Mouse (Mus musculus) liver, postnatal 0 days (tissue): ENCODE measurements around the gene Khdc1b. TPM values are rescaled to one million over a fixed set of nuclear protein-coding genes. Genes with fewer than 3 reads are reported as not detected.
A peak's percentile ranks its signal among the peaks of the same experiment; 100 is the strongest.

Experiments used
- ATAC-seq: fragments of 200-750 bp; cut with Nextera tagmentation; 2 replicates; pipeline ENCODE4 v1.8.0; 2017; ENCODE audit warnings: mild to moderate bottlenecking, moderate library complexity
- DNase-seq: peaks from one replicate; pipeline ENCODE4 v3.0.0-alpha.2; 2016
- H3K27ac ChIP-seq: fragments of 300-500 bp; sonication (generic); 2 replicates; pipeline ENCODE4 v1.5.1; 2014; ENCODE audit warnings: antibody characterized with exemption, moderate library complexity, mild to moderate bottlenecking, low read depth
- H3K27me3 ChIP-seq: fragments of 300-500 bp; sonication (generic); 2 replicates; pipeline ENCODE4 v1.6.1; 2014; ENCODE audit warnings: low read length, control low read depth, mixed read lengths; ENCODE audit not compliant: insufficient read depth
- H3K36me3 ChIP-seq: fragments of 300-500 bp; sonication (generic); replicated peaks from 2 replicates; pipeline ENCODE4 v1.6.1; 2014; ENCODE audit warnings: mild to moderate bottlenecking, control low read depth, low read length, moderate library complexity, mixed read lengths; ENCODE audit not compliant: insufficient read depth
- H3K4me1 ChIP-seq: fragments of 300-500 bp; sonication (generic); 2 replicates; pipeline ENCODE4 v1.6.1; 2014; ENCODE audit warnings: antibody characterized with exemption, mild to moderate bottlenecking, control low read depth; ENCODE audit not compliant: insufficient read depth
- H3K4me2 ChIP-seq: fragments of 300-500 bp; sonication (generic); 2 replicates; pipeline ENCODE4 v1.6.1; 2014; ENCODE audit warnings: low read depth, mild to moderate bottlenecking, low read length, moderate library complexity, mixed read lengths
- H3K4me3 ChIP-seq: fragments of 300-500 bp; sonication (generic); 2 replicates; pipeline ENCODE4 v1.5.1; 2014; ENCODE audit warnings: low read depth, low read length
- H3K9ac ChIP-seq: fragments of 300-500 bp; sonication (generic); replicated peaks from 2 replicates; pipeline ENCODE4 v1.6.1; 2014; ENCODE audit warnings: mild to moderate bottlenecking, moderate library complexity
- H3K9me3 ChIP-seq: fragments of 300-500 bp; sonication (generic); 2 replicates; pipeline ENCODE4 v1.6.1; 2016; ENCODE audit warnings: mild to moderate bottlenecking, control low read depth, low read length, mixed read lengths
- CTCF ChIP-seq: sonication (generic); IDR thresholded peaks from 2 replicates; pipeline ENCODE4 v1.5.1; 2016; ENCODE audit warnings: antibody characterized with exemption, low read depth
- EP300 ChIP-seq: IDR thresholded peaks from 2 replicates; pipeline ENCODE4 v1.6.1; 2016; ENCODE audit warnings: antibody characterized with exemption, low read depth, mild to moderate bottlenecking
- WGBS: fragments of 180-500 bp; shearing (Covaris S2); extraction: QIAGEN DNeasy Blood & Tissue Kit; methylation state at CpG from one replicate; pipeline ENCODE4 v1.1.7; 2014; ENCODE audit not compliant: insufficient replicate concordance; 5-methylcytosine and 5-hydroxymethylcytosine counted together
- polyA plus RNA-seq: library from polyadenylated mRNA; unstranded; fragments of >200 nt; fragmentation: Nextera tagmentation; extraction: Ambion mirVana; gene quantifications from 2 replicates; pipeline ENCODE4 v1.2.1, GENCODE M21; 2015

Khdc1b gene
- polyA plus RNA-seq, 1 experiment from 2014 or later = not detected

DNA sequence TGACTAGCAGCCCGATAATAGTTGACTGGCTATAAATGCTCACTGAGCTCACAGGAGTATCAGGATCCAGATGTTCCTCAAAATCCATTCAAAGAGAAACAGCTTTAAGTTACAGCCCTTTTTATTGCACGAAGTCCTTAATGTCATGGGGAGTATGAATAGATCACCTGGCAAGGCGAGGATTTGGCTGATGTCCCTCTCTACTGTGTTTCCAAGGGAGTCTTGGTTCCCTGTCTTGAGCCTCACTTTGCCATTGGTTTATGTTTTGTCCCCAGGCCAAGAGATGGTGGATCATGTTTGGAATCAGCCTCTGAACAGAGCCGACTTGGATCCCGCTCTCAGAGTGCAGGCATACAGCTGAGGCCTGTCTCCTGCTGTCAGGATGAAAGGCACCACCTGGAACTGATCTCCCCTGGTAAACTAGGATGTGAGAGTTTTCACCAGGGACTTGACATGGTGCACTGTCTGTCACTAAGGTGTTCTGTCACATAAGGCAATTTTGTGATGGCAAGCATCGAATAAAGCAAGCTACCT, 7.8 kb downstream of the Khdc1b start:
- TF ChIP-seq EP300 (no peak), CTCF (no peak)
- Histone ChIP-seq H3K4me1 (no peaks in the 10 kb centered on the region), H3K4me2 (no peak overlapping the region), H3K9ac (no peak overlapping the region), H3K9me3 (no peaks in the 10 kb centered on the region), H3K4me3 (no peak overlapping the region), H3K27me3 (no peaks in the 10 kb centered on the region), H3K27ac (no peak overlapping the region), H3K36me3 (no peaks in the 10 kb centered on the region)
- 74% methylated on average over 6 of the region's 6 CpGs for WGBS
- ATAC-seq (no peak), DNase-seq (no peak)

DNA sequence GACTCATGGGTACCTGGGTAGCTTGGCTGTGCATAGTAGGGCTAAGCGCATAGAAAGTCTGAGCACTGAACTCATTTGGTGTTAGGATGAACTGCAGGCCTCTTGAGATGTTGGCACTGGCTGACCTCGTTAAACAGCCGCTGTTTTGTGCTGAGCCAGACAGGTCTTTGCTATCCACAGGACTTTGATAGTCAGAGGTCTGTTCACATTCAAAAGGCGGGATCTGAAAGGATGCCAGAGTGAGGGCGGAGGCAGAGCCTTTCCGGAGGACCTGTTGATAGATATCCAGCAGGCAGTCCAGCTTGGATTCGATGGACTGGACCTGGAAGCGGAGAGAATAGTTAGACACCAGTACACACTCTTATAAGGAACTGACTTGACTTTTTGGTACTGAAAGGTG, 19.4 kb downstream of the Khdc1b start:
- H3K4me3 ChIP-seq = no peak overlapping the region
- 81% methylated on average over 8 of the region's 8 CpGs for WGBS
- no peak overlapping the region for H3K9ac ChIP-seq
- no peaks in the 10 kb centered on the region for H3K27me3 ChIP-seq
- no peak for TF ChIP-seq CTCF
- no peak for TF ChIP-seq EP300
- H3K9me3 ChIP-seq = no peaks in the 10 kb centered on the region
- ATAC-seq (no peak), DNase-seq (no peak)
- H3K4me2 ChIP-seq = no peak overlapping the region
- no peaks in the 10 kb centered on the region for H3K4me1 ChIP-seq
- H3K27ac ChIP-seq = no peak overlapping the region
- no peaks in the 10 kb centered on the region for H3K36me3 ChIP-seq

DNA sequence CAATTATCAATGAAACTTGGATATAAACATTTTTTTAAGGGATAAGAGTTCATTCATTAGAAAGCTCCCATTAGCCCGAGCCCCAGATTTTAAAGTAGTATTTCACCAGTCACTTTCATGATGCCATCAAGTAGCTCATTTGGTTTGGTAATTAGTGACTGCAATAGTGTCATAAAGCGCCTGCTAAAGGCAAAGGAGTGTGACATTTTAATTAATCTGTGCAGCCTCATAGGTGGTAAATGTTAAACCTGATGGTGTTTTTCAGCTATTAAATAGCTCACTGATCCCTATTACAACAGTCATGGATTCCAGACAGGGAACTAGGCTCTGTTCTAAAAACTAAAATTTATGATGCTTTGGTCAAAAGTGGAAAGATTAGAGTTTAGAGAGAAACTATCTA, 23.9 kb downstream of the Khdc1b start:
- DNase-seq (no peak), ATAC-seq (no peak)
- Histone ChIP-seq H3K27me3 (no peaks in the 10 kb centered on the region), H3K27ac (no peak overlapping the region), H3K4me1 (no peaks in the 10 kb centered on the region), H3K36me3 (no peaks in the 10 kb centered on the region), H3K4me2 (no peak overlapping the region), H3K4me3 (no peak overlapping the region), H3K9me3 (no peaks in the 10 kb centered on the region), H3K9ac (no peak overlapping the region)
- WGBS = 71% methylated on average over 2 of the region's 2 CpGs
- TF ChIP-seq EP300 (no peak), CTCF (no peak)

DNA sequence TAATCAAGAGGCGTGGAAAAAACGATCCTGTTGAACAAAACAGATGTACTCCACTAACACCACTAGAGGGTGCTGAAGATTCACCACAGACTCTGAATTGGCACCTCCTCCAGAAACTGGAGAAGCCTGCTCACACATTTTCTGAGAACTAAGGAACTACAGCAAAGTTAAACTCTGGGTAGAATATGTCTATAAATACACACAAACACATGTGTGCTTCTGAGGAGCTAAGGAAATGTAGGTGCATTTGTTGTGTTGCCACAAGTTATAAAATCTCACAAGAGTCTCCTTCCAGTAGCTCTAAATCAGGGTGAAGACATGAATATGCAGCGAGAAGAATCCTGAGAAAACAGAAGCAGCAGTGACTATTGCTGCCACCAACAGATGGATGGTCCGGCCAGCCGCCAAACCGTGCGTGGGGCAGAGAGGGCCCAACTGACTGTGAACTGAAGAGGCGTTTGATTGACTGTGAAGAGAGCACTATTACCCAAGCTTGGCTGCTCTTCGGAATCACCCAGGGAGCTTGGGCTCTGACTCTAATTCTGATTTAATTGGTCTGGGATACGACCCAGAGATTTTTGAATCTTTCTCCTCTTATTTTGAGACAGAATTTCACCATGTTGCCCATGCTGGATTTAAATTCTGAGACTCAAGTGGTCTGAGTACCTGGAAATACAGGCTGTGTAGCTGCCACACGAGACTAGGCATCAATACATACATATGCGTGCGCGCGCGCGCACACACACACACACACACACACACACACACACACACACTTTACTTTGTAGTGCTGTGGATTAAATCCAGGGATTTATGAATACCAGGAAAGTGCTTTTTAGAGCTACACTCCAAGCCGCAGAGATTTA, 28.2 kb downstream of the Khdc1b start:
- H3K27ac ChIP-seq = no peak overlapping the region
- no peaks in the 10 kb centered on the region for H3K4me1 ChIP-seq
- DNase-seq = peak; percentile 17
- no peaks in the 10 kb centered on the region for H3K27me3 ChIP-seq
- H3K4me2 ChIP-seq = no peak overlapping the region
- TF ChIP-seq CTCF (peak; percentile 72), EP300 (no peak)
- no peak overlapping the region for H3K9ac ChIP-seq
- no peaks in the 10 kb centered on the region for H3K9me3 ChIP-seq
- ATAC-seq = no peak
- H3K36me3 ChIP-seq = no peaks in the 10 kb centered on the region
- no peak overlapping the region for H3K4me3 ChIP-seq
- WGBS = 61% methylated on average over 18 of the region's 18 CpGs

DNA sequence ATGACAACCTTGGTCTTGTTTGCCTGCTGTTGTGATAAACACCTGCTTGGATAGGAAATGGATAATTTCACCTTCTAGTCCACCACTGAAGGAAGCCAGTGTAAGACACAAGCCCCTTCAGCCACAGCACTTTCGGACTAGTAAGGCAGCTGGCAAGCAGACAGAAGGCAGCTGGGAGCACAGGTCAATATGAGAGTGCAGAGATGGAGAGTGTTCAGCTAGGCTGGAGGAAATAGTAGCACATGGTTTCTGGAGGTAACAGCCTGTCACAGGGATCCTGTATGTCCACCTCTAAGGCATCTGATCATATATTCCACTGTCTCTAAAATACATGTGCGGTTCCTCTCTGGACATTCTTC, 28.8 kb downstream of the Khdc1b start:
- DNase-seq (no peak), ATAC-seq (no peak)
- Histone ChIP-seq H3K36me3 (no peaks in the 10 kb centered on the region), H3K9me3 (no peaks in the 10 kb centered on the region), H3K4me1 (no peaks in the 10 kb centered on the region), H3K27ac (no peak overlapping the region), H3K4me3 (no peak overlapping the region), H3K9ac (no peak overlapping the region), H3K27me3 (no peaks in the 10 kb centered on the region), H3K4me2 (no peak overlapping the region)
- TF ChIP-seq CTCF (no peak), EP300 (no peak)
- WGBS = 72% methylated on average over 2 of the region's 2 CpGs

DNA sequence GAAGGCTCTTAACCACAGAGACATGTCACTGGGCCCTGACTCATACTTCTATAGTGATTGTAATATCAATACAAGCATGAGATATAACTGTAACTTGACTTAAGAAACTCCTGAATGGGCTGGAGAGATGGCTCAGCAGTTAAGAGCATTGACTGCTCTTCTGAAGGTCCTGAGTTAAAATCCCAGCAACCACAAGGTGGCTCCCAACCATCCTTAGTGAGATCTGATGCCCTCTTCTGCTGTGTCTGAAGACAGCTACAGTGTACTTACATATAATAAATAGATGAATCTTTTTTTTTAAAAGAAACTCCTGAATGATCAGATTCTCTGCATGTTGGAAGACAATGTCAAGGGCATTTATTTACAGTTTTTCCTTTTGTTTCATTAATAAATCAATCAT, 36.0 kb downstream of the Khdc1b start:
- DNase-seq (no peak), ATAC-seq (no peak)
- Histone ChIP-seq H3K9ac (no peak overlapping the region), H3K27me3 (no peaks in the 10 kb centered on the region), H3K9me3 (no peaks in the 10 kb centered on the region), H3K4me2 (no peak overlapping the region), H3K36me3 (no peaks in the 10 kb centered on the region), H3K27ac (no peak overlapping the region), H3K4me1 (no peaks in the 10 kb centered on the region), H3K4me3 (no peak overlapping the region)
- TF ChIP-seq EP300 (no peak), CTCF (peak; percentile 30)

DNA sequence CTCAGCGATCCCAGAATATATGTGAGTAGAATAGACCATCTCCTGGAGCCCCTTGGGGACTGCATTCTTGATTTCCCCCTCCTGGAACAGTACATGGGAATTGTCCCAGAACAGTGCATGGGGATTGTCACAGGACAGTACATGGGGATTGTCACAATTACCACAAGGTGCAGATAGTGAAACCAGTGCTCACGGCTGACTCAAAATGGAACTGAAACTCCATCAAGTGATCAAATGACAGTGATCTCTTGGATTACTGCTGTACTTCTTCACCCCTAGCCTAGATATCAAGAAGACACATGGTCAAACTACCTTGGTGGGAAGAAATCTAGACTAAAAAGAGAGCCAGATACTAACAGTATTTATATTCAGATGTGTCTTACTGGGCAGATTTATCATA, 42.3 kb downstream of the Khdc1b start:
- WGBS = 78% methylated on average over 2 of the region's 2 CpGs
- no peak overlapping the region for H3K4me3 ChIP-seq
- DNase-seq (no peak), ATAC-seq (no peak)
- H3K36me3 ChIP-seq = no peaks in the 10 kb centered on the region
- no peaks in the 10 kb centered on the region for H3K9me3 ChIP-seq
- TF ChIP-seq EP300 = no peak
- no peak overlapping the region for H3K9ac ChIP-seq
- no peaks in the 10 kb centered on the region for H3K4me1 ChIP-seq
- H3K27me3 ChIP-seq = no peaks in the 10 kb centered on the region
- no peak overlapping the region for H3K4me2 ChIP-seq
- H3K27ac ChIP-seq = no peak overlapping the region
